Mouse (Mus musculus): ENCODE measurements around the gene Gm11060. TPM values are rescaled to one million over a fixed set of nuclear protein-coding genes. Genes with fewer than 3 reads are reported as not detected.
A peak's percentile ranks its signal among the peaks of the same experiment; 100 is the strongest.

The Gm11060 gene
- polyA plus RNA-seq, 1 experiment from 2014 or later, result not detected

DNA sequence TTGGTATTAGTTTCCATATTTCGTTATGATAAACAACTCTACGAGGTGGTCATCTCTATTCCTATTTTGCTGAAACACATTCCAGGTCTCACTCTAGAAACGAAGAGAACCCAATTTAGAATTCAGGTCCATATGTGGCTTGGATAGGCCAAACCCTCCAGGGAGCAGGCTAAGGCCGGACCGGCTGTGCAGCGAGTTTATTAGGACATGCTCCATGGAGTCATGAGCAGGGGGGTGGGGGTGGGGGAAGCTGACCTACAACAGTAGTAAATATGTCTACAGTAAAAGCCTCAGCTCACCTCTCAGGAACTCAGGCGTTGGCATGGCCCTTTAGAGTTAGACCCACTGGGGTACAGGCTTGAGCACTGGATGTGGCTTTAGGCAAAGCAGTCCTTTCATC, 14.7 kb upstream of the Gm11060 start:
- ATAC-seq, result no peak
- no peaks in the 10 kb centered on the region for H3K27me3 ChIP-seq (replicated peaks; ENCODE audit: control insufficient read depth, insufficient read depth, low read length)
- H3K36me3 ChIP-seq (ENCODE audit: control insufficient read depth, insufficient read depth, low read length), result no peaks in the 10 kb centered on the region

DNA sequence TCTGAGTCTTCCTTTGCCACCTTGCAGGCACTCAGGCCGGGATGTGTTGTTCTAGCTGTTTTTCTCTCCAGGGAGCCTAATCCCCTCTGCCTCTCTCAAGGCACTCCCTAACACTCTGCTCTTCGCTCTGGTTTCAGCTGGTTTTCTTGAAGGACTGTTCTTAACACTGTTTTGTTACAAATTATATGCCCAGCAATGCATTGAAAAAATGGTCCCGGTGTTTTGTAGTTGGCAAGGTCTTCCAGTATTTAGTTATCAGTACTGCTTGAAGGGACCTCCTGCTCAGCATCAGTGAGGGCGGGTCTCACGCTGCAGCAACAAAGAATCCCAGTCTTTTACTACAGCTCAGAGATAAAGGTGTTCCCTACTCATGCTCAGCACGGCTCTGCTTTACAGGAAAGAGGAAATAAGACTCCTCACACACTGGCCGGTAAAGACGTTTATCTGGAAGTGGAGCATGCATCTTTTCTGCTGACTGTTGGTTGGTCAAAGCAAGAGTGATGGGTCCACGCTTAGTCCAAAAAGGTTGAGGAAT, 9.5 kb upstream of the Gm11060 start:
- ATAC-seq (no peak), DNase-seq (ENCODE audit: low spot score) (no peak)
- no peaks in the 10 kb centered on the region for H3K36me3 ChIP-seq (ENCODE audit: control insufficient read depth, insufficient read depth, low read length)
- H3K9me3 ChIP-seq (replicated peaks; ENCODE audit: control insufficient read depth, low read length), result no peaks in the 10 kb centered on the region
- no peaks in the 10 kb centered on the region for H3K27me3 ChIP-seq (replicated peaks; ENCODE audit: control insufficient read depth, insufficient read depth, low read length)
- 28% methylated on average over 9 of the region's 9 CpGs for WGBS
- H3K4me1 ChIP-seq (ENCODE audit: control insufficient read depth, insufficient read depth, low read length), result no peaks in the 10 kb centered on the region
- no peak overlapping the region for H3K4me3 ChIP-seq (ENCODE audit: low read depth, low read length)
- H3K9ac ChIP-seq (ENCODE audit: low read length), result no peak overlapping the region
- no peak overlapping the region for H3K27ac ChIP-seq (ENCODE audit: low read depth, low read length)
- no peak overlapping the region for H3K4me2 ChIP-seq (ENCODE audit: low read length)

More for the DNA sequence above, 14.7 kb upstream of the Gm11060 start:
- Histone ChIP-seq H3K4me1 (ENCODE audit: control insufficient read depth, insufficient read depth, low read length) (no peaks in the 10 kb centered on the region), H3K9ac (ENCODE audit: low read length) (no peak overlapping the region), H3K4me2 (ENCODE audit: low read length) (no peak overlapping the region), H3K9me3 (replicated peaks; ENCODE audit: control insufficient read depth, low read length) (no peaks in the 10 kb centered on the region), H3K4me3 (ENCODE audit: low read depth, low read length) (no peak overlapping the region), H3K27ac (ENCODE audit: low read depth, low read length) (no peak overlapping the region)
- WGBS, result 92% methylated on average over 7 of the region's 7 CpGs
- DNase-seq (ENCODE audit: low spot score), result no peak

DNA sequence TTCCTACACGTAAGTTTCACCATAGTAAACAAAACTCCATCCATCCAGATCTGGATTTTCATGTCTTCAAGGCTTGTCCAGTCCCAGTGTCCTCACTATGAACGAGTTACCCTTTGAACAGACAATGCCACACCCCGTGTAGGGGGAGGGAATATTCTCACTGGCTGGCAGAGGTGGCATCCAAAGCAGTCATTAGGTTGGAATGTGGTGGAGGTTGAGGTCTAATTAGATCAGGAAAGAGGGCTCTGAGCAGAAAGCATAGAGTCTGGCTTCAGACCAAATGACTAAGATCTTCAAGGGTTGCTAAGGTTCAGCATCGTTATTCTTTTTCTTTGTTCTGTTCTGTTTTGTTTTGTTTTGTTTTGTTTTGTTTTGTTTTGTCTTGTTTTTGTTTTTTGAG, 7.8 kb upstream of the Gm11060 start:
- no peaks in the 10 kb centered on the region for H3K9me3 ChIP-seq (replicated peaks; ENCODE audit: control insufficient read depth, low read length)
- no peak overlapping the region for H3K9ac ChIP-seq (ENCODE audit: low read length)
- no peak for ATAC-seq
- H3K36me3 ChIP-seq (ENCODE audit: control insufficient read depth, insufficient read depth, low read length), result no peaks in the 10 kb centered on the region
- 59% methylated on average over 4 of the region's 4 CpGs for WGBS
- no peaks in the 10 kb centered on the region for H3K27me3 ChIP-seq (replicated peaks; ENCODE audit: control insufficient read depth, insufficient read depth, low read length)
- DNase-seq (ENCODE audit: low spot score), result no peak
- no peaks in the 10 kb centered on the region for H3K4me1 ChIP-seq (ENCODE audit: control insufficient read depth, insufficient read depth, low read length)
- H3K27ac ChIP-seq (ENCODE audit: low read depth, low read length), result no peak overlapping the region
- no peak overlapping the region for H3K4me3 ChIP-seq (ENCODE audit: low read depth, low read length)
- H3K4me2 ChIP-seq (ENCODE audit: low read length), result no peak overlapping the region

DNA sequence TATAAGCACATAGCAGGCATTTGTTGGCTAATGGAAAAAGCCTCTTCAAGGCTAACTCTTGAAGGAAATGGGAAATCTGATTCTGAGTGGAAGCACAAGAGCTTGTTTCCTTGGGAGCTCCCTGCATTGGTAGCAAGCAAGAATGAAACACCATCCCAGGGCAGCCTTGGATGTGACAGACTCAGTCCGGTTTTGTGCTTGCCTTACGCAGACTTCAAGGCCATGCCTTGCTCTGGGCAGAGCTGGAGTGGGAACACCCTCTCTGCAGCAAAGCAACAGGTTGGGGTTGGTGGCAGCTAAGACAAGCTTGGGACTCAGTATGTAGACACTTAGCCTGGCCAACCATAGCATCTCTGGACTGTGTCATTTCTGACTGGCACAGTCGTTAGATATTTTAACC, 5.7 kb upstream of the Gm11060 start:
- Histone ChIP-seq H3K27me3 (replicated peaks; ENCODE audit: control insufficient read depth, insufficient read depth, low read length) (no peaks in the 10 kb centered on the region), H3K4me1 (ENCODE audit: control insufficient read depth, insufficient read depth, low read length) (peaks cover 13% of the 10 kb centered on the region), H3K9ac (ENCODE audit: low read length) (no peak overlapping the region), H3K4me3 (ENCODE audit: low read depth, low read length) (no peak overlapping the region), H3K36me3 (ENCODE audit: control insufficient read depth, insufficient read depth, low read length) (no peaks in the 10 kb centered on the region), H3K9me3 (replicated peaks; ENCODE audit: control insufficient read depth, low read length) (no peaks in the 10 kb centered on the region), H3K27ac (ENCODE audit: low read depth, low read length) (no peak overlapping the region), H3K4me2 (ENCODE audit: low read length) (no peak overlapping the region)
- DNase-seq (ENCODE audit: low spot score) (no peak), ATAC-seq (no peak)
- WGBS, result 93% methylated on average over 3 of the region's 3 CpGs

- H3K27ac ChIP-seq (ENCODE audit: low read depth, low read length), result no peak overlapping the region
- H3K4me3 ChIP-seq (ENCODE audit: low read depth, low read length), result no peak overlapping the region
- H3K9me3 ChIP-seq (replicated peaks; ENCODE audit: control insufficient read depth, low read length), result no peaks in the 10 kb centered on the region
- H3K4me2 ChIP-seq (ENCODE audit: low read length), result no peak overlapping the region
- peaks cover 13% of the 10 kb centered on the region for H3K4me1 ChIP-seq (ENCODE audit: control insufficient read depth, insufficient read depth, low read length)
- ATAC-seq (no peak), DNase-seq (ENCODE audit: low spot score) (no peak)
- no peak overlapping the region for H3K9ac ChIP-seq (ENCODE audit: low read length)
- no peaks in the 10 kb centered on the region for H3K36me3 ChIP-seq (ENCODE audit: control insufficient read depth, insufficient read depth, low read length)
- whole genome bisulfite sequencing, result 81% methylated on average over 3 of the region's 3 CpGs
- no peaks in the 10 kb centered on the region for H3K27me3 ChIP-seq (replicated peaks; ENCODE audit: control insufficient read depth, insufficient read depth, low read length)
Observed at GRCm38 (mm10) chr2:105088005-105088404, 3.8 kb upstream of the Gm11060 start.

GRCm38 (mm10) chr2:105089083-105089482, 2.7 kb upstream of the Gm11060 start:
- Histone ChIP-seq H3K4me3 (ENCODE audit: low read depth, low read length) (no peak overlapping the region), H3K4me2 (ENCODE audit: low read length) (no peak overlapping the region), H3K27me3 (replicated peaks; ENCODE audit: control insufficient read depth, insufficient read depth, low read length) (no peaks in the 10 kb centered on the region), H3K4me1 (ENCODE audit: control insufficient read depth, insufficient read depth, low read length) (peaks cover 13% of the 10 kb centered on the region), H3K9ac (ENCODE audit: low read length) (no peak overlapping the region), H3K27ac (ENCODE audit: low read depth, low read length) (no peak overlapping the region), H3K9me3 (replicated peaks; ENCODE audit: control insufficient read depth, low read length) (no peaks in the 10 kb centered on the region), H3K36me3 (ENCODE audit: control insufficient read depth, insufficient read depth, low read length) (no peaks in the 10 kb centered on the region)
- ATAC-seq, result no peak
- DNase-seq (ENCODE audit: low spot score), result no peak
- 51% methylated on average over 4 of the region's 4 CpGs for whole genome bisulfite sequencing

DNA sequence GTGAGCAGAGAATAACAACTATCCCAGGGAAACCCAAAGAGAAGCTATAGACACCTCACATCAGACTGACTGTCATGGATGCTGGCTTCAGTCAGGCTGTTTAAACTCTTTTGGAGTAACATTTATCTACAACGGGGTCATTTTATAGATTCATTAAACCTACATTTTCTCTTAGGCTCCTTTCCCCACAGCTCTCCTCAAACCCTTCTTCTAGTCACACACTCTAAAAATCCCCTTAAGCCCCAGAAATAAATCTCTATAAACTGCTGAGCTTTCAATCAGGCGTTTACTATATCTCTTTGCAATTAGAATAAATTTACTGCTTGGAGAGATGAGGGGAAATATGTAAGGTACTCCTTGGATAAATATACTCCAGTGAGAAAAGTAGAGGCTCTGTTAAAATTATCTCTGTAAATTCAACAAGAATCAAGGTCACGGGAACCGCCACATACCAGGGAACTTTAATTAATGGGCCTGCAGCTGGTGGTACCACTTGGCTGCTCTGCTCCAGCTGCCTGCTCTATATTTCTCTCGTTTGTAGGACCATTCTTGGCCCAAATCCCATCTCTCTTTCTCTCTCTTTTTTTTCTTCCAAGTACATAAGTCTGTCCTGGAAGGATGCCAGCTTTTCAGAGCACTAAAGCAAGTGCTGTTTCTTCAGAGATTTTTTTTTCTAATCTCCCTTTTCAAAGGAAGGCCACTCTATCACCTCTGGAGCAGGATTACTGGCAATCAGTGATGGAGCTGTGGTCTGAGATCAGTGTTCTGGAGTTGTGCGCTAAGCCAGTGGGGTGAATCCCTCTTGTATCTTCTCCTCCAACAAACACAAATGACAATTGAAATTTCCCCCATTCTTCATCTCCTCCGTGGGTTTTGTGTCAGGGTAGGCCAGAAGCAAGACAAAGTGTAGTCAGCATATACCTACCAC, 2.0 kb upstream of the Gm11060 start:
- Histone ChIP-seq H3K9me3 (replicated peaks; ENCODE audit: control insufficient read depth, low read length) (no peaks in the 10 kb centered on the region), H3K4me2 (ENCODE audit: low read length) (no peak overlapping the region), H3K4me3 (ENCODE audit: low read depth, low read length) (no peak overlapping the region), H3K27ac (ENCODE audit: low read depth, low read length) (peak overlapping the region; percentile 35; the same call in 1 of the 2 replicates), H3K4me1 (ENCODE audit: control insufficient read depth, insufficient read depth, low read length) (peaks cover 13% of the 10 kb centered on the region), H3K27me3 (replicated peaks; ENCODE audit: control insufficient read depth, insufficient read depth, low read length) (no peaks in the 10 kb centered on the region), H3K36me3 (ENCODE audit: control insufficient read depth, insufficient read depth, low read length) (no peaks in the 10 kb centered on the region), H3K9ac (ENCODE audit: low read length) (no peak overlapping the region)
- peak; percentile 93 for ATAC-seq
- DNase-seq (ENCODE audit: low spot score), result peak; percentile 93
- WGBS, result 21% methylated on average over 7 of the region's 7 CpGs

- no peaks in the 10 kb centered on the region for H3K36me3 ChIP-seq (ENCODE audit: control insufficient read depth, insufficient read depth, low read length)
- no peak overlapping the region for H3K4me3 ChIP-seq (ENCODE audit: low read depth, low read length)
- ATAC-seq (no peak), DNase-seq (ENCODE audit: low spot score) (no peak)
- H3K27ac ChIP-seq (ENCODE audit: low read depth, low read length), result no peak overlapping the region
- 76% methylated on average over 5 of the region's 5 CpGs for WGBS
- peaks cover 13% of the 10 kb centered on the region for H3K4me1 ChIP-seq (ENCODE audit: control insufficient read depth, insufficient read depth, low read length)
- H3K9me3 ChIP-seq (replicated peaks; ENCODE audit: control insufficient read depth, low read length), result no peaks in the 10 kb centered on the region
- no peak overlapping the region for H3K9ac ChIP-seq (ENCODE audit: low read length)
- H3K27me3 ChIP-seq (replicated peaks; ENCODE audit: control insufficient read depth, insufficient read depth, low read length), result no peaks in the 10 kb centered on the region
- H3K4me2 ChIP-seq (ENCODE audit: low read length), result no peak overlapping the region
Observed at GRCm38 (mm10) chr2:105090991-105091390, 827 bp upstream of the Gm11060 start.

- Histone ChIP-seq H3K4me1 (ENCODE audit: control insufficient read depth, insufficient read depth, low read length) (no peaks in the 10 kb centered on the region; the same call in 1 of the 2 replicates), H3K27me3 (replicated peaks; ENCODE audit: control insufficient read depth, insufficient read depth, low read length) (no peaks in the 10 kb centered on the region), H3K36me3 (ENCODE audit: control insufficient read depth, insufficient read depth, low read length) (no peaks in the 10 kb centered on the region), H3K4me2 (ENCODE audit: low read length) (no peak overlapping the region), H3K9ac (ENCODE audit: low read length) (no peak overlapping the region), H3K9me3 (replicated peaks; ENCODE audit: control insufficient read depth, low read length) (no peaks in the 10 kb centered on the region), H3K4me3 (ENCODE audit: low read depth, low read length) (no peak overlapping the region), H3K27ac (ENCODE audit: low read depth, low read length) (no peak overlapping the region)
- DNase-seq (ENCODE audit: low spot score), result no peak
- 89% methylated on average over 22 of the region's 22 CpGs for WGBS
- ATAC-seq, result no peak
Observed at GRCm38 (mm10) chr2:105097294-105097953, 5.6 kb downstream of the Gm11060 start.
